Mouse (Mus musculus): Measurements from ENCODE around the gene Cd46.

GRCm38 (mm10) chr1:195091699-195092219, 290 bp downstream of the Cd46 start:
- TF ChIP-seq CTCF (IDR thresholded peaks at IDR 0.05; ENCODE audit: borderline replicate concordance, insufficient read depth, low read length) (no peak), POLR2A (IDR thresholded peaks at IDR 0.05; ENCODE audit: low read depth, low read length) (no peak)

Measured in embryonic fibroblast, embryonic 13.5 days (primary cell).